Mouse (Mus musculus) CD8-positive naive resting alpha-beta T cell, adult 2 months (primary cell): Measurements from ENCODE around the gene Ap1b1.
A peak's percentile ranks its signal among the peaks of the same experiment; 100 is the strongest.

ENCODE experiments used
- DNase-seq, 2 experiments: peaks; one replicate each; pipeline ENCODE4 v3.0.0; 2022; ENCODE audit warnings: low read depth in 2 of 2, low spot score in 2 of 2

Gene Ap1b1

GRCm38 (mm10) chr11:4984249-4984648 lies 2.4 kb upstream of the Ap1b1 start:
- DNase-seq, result peak in 1 of 2 experiments; percentile 36

- DNase-seq, result no peak
Measured at GRCm38 (mm10) chr11:4984799-4985198, 1.8 kb upstream of the Ap1b1 start.

GRCm38 (mm10) chr11:4987487-4987852 lies 846 bp downstream of the Ap1b1 start:
- DNase-seq, result peak in 1 of 2 experiments; percentile 10

- DNase-seq, result peak in 1 of 2 experiments; percentile 25
Measured at GRCm38 (mm10) chr11:4989187-4989586, 2.6 kb downstream of the Ap1b1 start.

DNA sequence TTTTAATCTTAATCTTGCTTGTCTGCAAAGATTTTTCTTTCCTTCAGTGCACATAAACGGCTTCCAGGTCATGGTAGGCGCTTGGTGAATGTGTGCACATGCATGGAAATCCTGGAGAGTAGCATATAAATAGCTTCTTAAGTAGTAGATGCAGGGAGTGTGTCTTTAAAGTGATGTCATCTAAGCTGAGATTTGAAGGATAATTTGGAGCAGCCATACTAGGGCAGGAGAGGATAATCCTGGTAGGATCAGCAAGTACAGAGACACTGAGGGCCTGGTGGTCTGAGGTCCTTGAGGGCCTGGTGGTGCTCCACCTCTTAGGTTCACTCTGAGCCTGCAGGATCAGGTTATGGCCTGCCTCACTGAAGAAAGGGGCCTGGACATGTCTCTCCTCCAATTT lies 5.8 kb downstream of the Ap1b1 start:
- DNase-seq, result no peak

DNA sequence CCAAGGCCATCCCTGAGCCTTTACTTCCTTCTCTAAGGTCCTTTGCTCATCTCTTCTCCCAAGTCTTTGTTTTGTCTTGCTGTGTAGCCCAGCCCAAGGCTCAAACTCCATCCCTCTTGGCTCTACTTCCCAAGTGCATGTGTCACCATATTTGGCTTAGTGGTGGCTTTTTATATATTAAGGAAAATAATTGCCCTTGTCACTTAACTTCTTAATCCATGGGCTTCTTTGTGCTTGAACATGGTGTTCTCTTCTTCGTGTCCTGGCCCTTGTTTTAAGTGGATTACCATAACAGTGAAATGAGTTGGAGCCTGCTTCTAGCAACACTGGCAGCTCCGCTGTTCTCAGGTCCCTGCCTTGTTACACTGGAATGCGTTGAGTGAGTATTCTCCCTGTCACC lies 9.1 kb downstream of the Ap1b1 start:
- no peak for DNase-seq

DNA sequence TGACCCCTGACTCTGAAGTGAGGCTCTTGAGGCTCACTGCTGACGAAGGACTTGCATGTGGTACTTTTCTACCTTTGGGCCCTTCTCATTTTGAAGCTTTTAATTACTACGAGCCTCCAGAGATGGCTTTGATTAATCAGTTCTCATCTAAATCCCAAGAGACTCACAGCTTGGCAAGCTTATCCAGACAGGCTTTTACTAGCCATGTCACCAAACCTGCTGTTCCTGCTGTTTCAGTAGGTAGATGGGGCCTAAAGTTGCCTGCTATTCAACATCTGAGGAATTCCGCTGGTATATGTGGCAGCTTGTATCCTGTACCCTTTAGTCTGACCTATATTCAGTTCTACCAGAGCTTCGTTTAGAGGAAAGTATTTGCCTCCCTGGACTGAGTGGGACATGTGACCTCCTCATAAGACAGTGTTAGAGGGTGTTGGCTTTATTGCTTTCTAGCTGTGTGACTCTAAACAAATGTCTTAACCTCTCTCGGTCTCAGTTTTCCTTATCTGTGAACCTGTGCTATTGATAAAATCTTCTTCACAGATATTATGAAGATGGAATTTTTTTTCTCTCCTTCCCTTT lies 10.1 kb downstream of the Ap1b1 start:
- no peak for DNase-seq

GRCm38 (mm10) chr11:4998352-4998751 lies 11.7 kb downstream of the Ap1b1 start:
- DNase-seq, result no peak

GRCm38 (mm10) chr11:4998762-4999161 lies 12.1 kb downstream of the Ap1b1 start:
- no peak for DNase-seq

GRCm38 (mm10) chr11:5000241-5000640 lies 13.6 kb downstream of the Ap1b1 start:
- no peak for DNase-seq

DNA sequence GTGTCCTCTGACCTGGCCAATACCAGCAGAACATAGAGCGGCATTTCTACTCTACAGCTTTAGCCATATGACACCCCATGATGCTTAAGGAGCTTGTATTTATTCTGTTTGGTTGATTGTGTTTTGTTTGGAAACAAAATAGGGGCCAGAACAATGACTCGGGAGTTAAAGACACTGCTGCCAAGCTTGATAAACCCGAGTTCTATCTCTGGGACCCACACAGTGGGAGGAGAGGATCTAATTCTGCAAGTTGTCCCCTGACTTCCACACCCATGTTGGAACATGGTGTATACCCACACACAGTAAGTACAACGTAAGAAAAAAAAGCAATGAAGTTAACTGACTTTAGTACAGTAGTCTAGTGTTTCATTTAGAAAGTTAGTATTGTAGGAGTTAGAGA lies 16.2 kb downstream of the Ap1b1 start:
- DNase-seq, result no peak

DNA sequence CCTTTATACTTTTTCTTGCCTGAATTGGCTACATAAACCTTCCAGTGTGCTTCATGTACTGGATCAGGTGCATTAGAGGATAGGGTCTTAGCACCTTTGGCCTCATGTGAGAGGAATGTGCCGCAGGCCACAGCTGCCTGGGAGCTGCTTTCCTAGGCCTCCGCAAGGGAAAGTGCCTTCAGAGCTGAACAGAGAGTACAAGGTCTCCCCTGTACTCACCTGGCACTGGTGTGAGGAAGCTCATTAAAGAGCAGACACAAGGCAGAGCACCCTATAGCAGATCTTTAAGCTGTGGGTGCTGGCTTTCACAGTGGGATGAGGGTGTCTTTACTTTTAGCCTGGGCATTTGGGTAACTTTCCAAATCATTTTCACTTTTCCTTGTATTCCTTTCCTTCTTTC lies 18.9 kb downstream of the Ap1b1 start:
- no peak for DNase-seq

GRCm38 (mm10) chr11:5007186-5007585 lies 20.6 kb downstream of the Ap1b1 start:
- DNase-seq, result no peak

DNA sequence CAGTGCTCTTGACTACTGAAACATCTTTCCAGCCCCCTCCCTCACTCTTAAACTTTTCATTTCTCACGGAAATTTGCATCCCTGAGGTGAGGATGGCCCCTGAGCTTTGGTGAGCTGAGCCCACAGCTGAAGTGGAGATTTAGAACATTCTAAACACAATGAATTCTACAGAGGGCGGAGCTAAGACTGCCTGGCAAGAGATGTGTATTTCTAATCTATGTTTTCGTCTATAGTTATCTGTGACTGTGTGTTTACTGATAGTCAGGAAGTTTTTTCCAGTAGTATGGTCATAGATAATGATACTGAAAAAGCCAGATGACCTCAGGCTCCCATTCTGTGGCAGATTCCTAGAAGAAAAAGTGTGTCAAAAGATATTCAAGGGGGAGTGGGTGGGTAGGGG lies 22.2 kb downstream of the Ap1b1 start:
- no peak for DNase-seq

- DNase-seq, result no peak
Measured at GRCm38 (mm10) chr11:5009354-5010074, 22.9 kb downstream of the Ap1b1 start.

DNA sequence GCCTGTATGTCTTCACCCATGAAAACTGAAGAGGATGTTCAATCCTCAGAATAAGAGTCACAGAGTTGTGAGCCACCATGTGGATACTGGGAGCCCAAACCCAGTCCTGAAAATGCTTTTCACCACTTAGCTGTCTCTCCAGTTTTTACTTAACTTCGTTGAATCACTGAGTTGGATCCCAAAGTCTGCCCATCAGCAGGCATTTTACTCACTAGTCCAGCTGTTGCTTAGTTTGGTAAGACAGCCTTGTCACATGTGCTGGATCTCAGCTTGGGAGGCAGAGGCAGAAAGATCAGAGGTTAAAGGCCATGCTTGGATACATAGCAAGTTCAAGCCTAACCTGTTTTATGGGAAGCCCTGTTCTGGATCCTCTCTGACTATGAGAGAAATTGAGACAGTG lies 23.6 kb downstream of the Ap1b1 start:
- DNase-seq, result no peak

GRCm38 (mm10) chr11:5011480-5011879 lies 24.9 kb downstream of the Ap1b1 start:
- DNase-seq, result no peak

DNA sequence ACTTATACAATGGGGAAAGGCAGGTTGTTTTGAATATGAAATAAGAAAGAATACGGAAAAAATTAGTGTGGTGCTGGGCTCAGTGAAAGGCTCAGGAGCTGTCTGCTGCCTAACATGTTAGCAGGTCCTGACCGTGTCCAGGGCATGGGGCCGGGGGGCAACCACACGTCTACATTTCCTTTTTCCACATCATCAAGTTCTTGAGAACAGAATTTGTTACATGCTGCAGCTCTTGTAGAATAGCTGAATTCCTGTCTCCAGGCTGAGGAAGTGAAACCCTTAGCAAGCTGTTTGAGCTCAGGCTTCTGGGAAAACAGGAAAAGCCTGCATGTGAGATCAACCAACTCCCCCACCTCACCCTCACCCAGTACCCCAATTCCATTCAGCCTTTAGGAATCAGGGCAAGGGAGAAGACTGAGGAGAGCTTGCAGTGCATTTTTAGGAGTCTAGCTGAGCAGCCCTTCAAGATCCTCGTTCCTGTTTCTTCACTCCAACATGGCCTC lies 25.6 kb downstream of the Ap1b1 start:
- no peak for DNase-seq

- no peak for DNase-seq
Measured at GRCm38 (mm10) chr11:5015720-5016119, 29.1 kb downstream of the Ap1b1 start.

- DNase-seq, result no peak
Measured at GRCm38 (mm10) chr11:5016286-5016685, 29.7 kb downstream of the Ap1b1 start.

DNA sequence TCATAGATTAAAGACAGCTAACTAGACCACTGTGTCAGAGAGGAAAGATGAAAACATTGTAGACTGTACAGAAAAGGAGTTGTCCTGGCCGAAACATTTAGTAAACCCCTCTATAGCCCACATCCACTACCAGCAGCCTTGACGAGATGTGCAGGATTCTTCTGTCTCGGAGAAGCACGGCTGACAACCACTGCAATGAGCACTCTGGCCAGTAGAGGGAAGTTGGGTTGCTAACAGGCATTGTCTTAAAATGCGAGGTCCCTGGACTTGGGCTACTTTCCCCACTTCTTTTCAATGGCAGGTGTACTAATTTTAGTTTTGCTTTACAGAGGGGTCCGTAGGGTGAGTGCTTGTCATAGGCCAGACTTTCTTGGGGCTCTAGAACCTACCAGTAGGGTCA lies 30.9 kb downstream of the Ap1b1 start:
- no peak for DNase-seq

DNA sequence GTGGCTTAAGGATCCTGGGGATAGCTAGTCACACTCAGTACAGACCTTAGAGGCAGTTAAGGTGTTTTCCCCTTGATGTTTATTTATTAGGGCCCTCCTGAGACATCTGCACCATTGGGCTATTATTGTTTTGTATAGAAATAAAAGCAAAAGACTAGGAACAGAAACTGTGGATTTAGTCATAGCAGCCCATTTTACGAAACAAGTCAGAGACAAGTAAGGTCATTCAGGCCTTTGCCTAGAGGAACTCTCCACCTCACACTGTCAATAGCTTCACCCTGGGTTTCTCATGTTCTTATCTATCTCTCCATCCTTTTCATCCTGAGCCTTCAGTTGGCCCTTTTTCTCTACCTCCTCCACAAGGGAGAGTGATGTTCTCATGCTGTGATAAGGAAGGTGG lies 38.5 kb downstream of the Ap1b1 start:
- no peak for DNase-seq

DNA sequence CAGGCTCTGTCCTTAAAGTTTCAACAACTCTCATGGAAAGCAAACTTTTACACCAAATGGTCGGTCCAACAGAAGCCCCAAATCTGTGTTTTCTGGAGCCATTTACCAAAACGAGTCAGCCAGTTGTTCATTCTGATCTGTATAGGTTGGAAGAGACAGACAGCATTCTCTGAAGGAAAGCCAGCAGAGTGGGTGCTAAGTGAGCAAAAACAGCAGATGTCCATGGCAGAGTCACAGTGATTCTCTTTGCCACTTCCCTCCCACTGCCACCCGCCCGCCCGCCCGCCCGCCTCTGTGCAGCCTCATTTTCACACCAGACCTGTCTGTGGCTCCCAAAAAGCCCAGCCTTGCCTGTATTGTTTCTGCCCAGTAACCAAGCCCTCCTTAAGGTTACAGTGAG lies 41.6 kb downstream of the Ap1b1 start:
- no peak for DNase-seq
